Mouse (Mus musculus) monocyte, adult 5-6 weeks (primary cell): Measurements from ENCODE around the gene Stat4. TPM values are rescaled to one million over a fixed set of nuclear protein-coding genes. Genes with fewer than 3 reads are reported as not detected.

Experiments used
- total RNA-seq: library from RNA; stranded (forward); fragments of 200-1000, 200-491, 200-594 nt; gene quantifications from 3 replicates; pipeline ENCODE4 v1.2.3, GENCODE M21; 2017

Gene Stat4
- total RNA-seq, 1 experiment from 2014 or later: 78.3 TPM

Other genes starting within 250 kb of the Stat4 start
- 0.21 to 3.0 TPM (median 0.39 TPM) in 3 replicates for gene Myo1b, start 71.1 kb upstream of the Stat4 start, total RNA-seq
- gene Stat1, start 132.3 kb downstream of the Stat4 start, total RNA-seq: 167 to 238 TPM (median 182 TPM) in 3 replicates
- 354 to 365 TPM (median 355 TPM) in 3 replicates for gene Gls, start 246.1 kb downstream of the Stat4 start, total RNA-seq